Mouse (Mus musculus) granulocyte monocyte progenitor cell, adult 5-6 weeks (primary cell): ENCODE measurements at regions not wholly inside any gene's neighbourhood (a gene's known extent, or its start where the extent isn't known, plus 50 kb on each side); places are given as distances from the start of the nearest gene placed in this dataset.
"Not testable (repeated sequence)": the region's sequence is repeated elsewhere in the genome, so short reads cannot be mapped to it uniquely, and the experiment has no call there.

ENCODE experiments used
- ATAC-seq: replicated peaks from 2 replicates; pipeline ENCODE4 v1.8.0; 2016; ENCODE audit warnings: mild to moderate bottlenecking, moderate TSS enrichment, inconsistent platforms; ENCODE audit not compliant: poor library complexity, severe bottlenecking

DNA sequence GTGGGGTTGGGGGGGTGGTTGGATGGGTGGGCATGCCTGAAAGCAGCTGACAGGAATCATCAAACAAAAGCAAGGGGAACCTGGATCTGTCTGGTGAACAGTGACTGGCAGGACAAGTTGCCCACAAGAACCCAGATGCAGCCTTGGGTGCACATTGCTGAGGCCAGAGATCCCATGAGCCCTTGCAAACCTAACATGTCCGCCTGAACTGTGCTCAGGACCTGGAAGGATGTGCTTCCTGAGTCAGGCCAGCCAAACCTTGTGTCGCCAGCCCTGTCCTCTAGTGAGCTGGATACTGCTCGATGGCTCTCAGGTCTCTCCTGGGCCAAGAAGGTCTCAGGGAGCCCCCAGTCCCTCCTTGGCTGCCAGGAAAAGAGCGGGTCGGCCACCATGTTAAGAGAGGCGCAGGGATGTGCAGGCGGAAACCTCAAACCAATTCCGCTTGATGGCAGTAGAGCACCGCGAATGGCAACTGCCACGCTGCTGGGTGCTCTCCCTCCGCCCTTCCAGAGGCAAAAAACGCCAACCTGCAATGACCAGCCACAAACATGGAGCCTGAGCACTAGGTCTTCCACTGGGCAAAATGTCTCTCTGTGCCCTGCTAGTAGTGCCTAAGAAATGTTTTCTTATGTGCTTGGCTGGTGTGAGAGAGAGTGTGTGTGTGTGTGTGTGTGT lies 140.2 kb downstream of the Pls3 start:
- ATAC-seq = not testable (repeated sequence)

DNA sequence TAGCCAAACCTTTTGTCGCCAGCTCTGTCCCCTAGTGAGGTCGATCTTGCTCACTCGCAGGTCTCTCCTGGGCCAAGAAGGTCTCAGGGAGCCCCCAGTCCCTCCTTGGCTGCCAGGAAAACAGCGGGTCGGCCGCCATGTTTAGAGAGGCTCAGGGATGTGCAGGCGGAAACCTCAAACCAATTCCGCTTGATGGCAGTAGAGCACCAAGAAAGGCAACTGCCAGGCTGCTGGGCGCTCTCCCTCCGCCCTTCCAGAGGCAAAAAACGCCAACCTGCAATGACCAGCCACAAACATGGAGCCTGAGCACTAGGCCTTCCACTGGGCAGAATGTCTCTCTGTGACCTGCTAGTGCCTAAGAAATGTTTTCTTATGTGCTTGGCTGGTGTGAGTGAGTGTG lies 141.3 kb downstream of the Pls3 start:
- ATAC-seq = not testable (repeated sequence)

DNA sequence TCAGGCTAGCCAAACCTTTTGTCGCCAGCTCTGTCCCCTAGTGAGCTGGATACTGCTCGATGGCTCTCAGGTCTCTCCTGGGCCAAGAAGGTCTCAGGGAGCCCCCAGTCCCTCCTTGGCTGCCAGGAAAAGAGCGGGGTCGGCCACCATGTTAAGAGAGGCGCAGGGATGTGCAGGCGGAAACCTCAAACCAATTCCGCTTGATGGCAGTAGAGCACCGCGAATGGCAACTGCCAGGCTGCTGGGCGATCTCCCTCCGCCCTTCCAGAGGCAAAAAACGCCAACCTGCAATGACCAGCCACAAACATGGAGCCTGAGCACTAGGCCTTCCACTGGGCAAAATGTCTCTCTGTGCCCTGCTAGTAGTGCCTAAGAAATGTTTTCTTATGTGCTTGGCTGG lies 145.2 kb downstream of the Pls3 start:
- not testable (repeated sequence) for ATAC-seq

DNA sequence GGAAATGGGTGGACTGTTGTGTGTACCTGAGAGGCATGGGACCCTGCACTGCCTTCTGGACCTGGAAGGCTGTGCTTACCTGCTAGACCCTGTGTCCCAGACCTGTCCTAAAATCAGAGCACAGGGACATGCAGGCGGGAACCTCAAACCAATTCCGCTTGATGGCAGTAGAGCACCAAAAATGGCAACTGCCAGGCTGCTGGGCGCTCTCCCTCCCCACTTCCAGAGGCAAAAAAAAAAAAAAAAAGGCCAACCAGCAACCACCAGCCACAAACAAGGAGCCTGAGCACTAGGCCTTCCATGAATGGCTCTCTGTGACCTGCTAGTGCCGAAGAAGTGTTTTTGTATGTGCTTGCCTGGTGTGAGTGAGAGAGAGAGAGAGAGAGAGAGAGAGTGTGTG lies 146.5 kb downstream of the Pls3 start:
- ATAC-seq = no peak

- peak; percentile 65 for ATAC-seq
Observed at GRCm38 (mm10) chrX:75723542-75723941, 145.5 kb upstream of the Rab39b start.

- ATAC-seq = no peak
Observed at GRCm38 (mm10) chrX:75699949-75700348, 121.9 kb upstream of the Rab39b start.

GRCm38 (mm10) chrX:75675271-75675670 lies 97.2 kb upstream of the Rab39b start:
- ATAC-seq = not testable (repeated sequence)

- peak; percentile 92 for ATAC-seq
Observed at GRCm38 (mm10) chrX:75673920-75674665, 96.1 kb upstream of the Rab39b start.

DNA sequence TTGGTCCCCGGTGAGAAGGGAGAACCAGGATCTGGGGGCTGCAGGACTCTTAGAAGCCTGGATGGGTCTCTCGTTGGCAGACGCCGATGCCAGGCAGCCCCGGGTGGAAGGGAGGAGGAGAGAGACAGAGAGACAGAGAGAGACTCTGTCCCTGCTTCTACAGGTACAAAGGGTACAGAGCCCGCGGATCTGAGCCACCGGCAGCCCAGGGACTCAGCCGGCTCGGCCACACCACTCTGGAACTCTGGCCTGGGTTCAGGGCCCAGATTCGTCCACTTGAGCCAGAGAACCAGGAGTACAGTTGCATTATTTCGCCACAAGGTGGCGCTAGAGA lies 95.5 kb upstream of the Rab39b start:
- ATAC-seq = no peak

GRCm38 (mm10) chrX:75672976-75673375 lies 94.9 kb upstream of the Rab39b start:
- ATAC-seq = no peak

GRCm38 (mm10) chrX:75667636-75668035 lies 89.6 kb upstream of the Rab39b start:
- no peak for ATAC-seq

GRCm38 (mm10) chrX:75643402-75643801 lies 65.4 kb upstream of the Rab39b start:
- ATAC-seq = no peak
